ENCODE assay signal across 13 mouse cellular contexts in genomic region chr1:180339143-180339542, GRCm38 (mm10).
"Had no signal": no experiment of that assay in that cellular context is flagged by ENCODE, and none has a peak within 500 bp of the region (broad histone marks: within the 10 kb centered on the region; RNA-seq: fewer than 3 reads in every experiment).

No protein-coding gene starts in this region.

- H3K9ac ChIP-seq: kidney, embryonic 15.5 days; liver, embryonic 15.5 days; lung, embryonic 14.5 days; midbrain, embryonic 12.5 days had no signal

- ATAC-seq: midbrain, embryonic 16.5 days had no signal

- H3K9me3 ChIP-seq: kidney, embryonic 15.5 days; limb, embryonic 10.5 days; liver, embryonic 15.5 days; megakaryocyte, embryonic 14.5 days; midbrain, embryonic 12.5 days had no signal

- H3K27ac ChIP-seq: kidney, embryonic 15.5 days; left cerebral cortex, adult 2 months; limb, embryonic 10.5 days; liver, embryonic 15.5 days; midbrain, embryonic 12.5 days had no signal

- DNase-seq: kidney, postnatal 14 days; lung, embryonic 14.5 days; lung, postnatal 10 days; lung, postnatal 4 days; thymus, postnatal 4 days had no signal

- H3K4me2 ChIP-seq: kidney, embryonic 15.5 days; liver, embryonic 11.5 days; liver, embryonic 15.5 days; lung, embryonic 14.5 days; midbrain, embryonic 12.5 days had no signal

- H3K36me3 ChIP-seq: liver, embryonic 15.5 days; midbrain, embryonic 12.5 days had no signal

- H3K4me1 ChIP-seq: midbrain, embryonic 12.5 days had no signal

- H3K27me3 ChIP-seq: kidney, embryonic 15.5 days; megakaryocyte, embryonic 14.5 days had no signal

- H3K4me3 ChIP-seq: kidney, embryonic 15.5 days; left cerebral cortex, adult 2 months; limb, embryonic 10.5 days; liver, embryonic 15.5 days; midbrain, embryonic 12.5 days had no signal
